Mouse (Mus musculus): ENCODE data around the gene Hacd4.

- TF ChIP-seq CTCF (IDR thresholded peaks at IDR 0.05; ENCODE audit: low read depth) = no peak
- TF ChIP-seq EP300 (optimal IDR thresholded peaks at IDR 0.05) = no peak
Measured at GRCm38 (mm10) chr4:88478809-88479186, 40.1 kb upstream of the Hacd4 start.

Data from stomach, postnatal 0 days (tissue).